Comparison of ENCODE assay signal across 31 mouse cellular contexts in genomic region chr3:101243002-101243401, GRCm38 (mm10). TPM values are rescaled to one million over a fixed set of nuclear protein-coding genes. Genes with fewer than 3 reads are reported as not detected.
"Had no signal": no experiment of that assay in that cellular context is flagged by ENCODE, and none has a peak within 500 bp of the region (broad histone marks: within the 10 kb centered on the region; RNA-seq: fewer than 3 reads in every experiment).

No protein-coding gene starts in this region.

- H3K27me3 ChIP-seq: limb, embryonic 13.5 days; liver, embryonic 12.5 days; liver, embryonic 15.5 days; lung, embryonic 15.5 days; midbrain, embryonic 12.5 days had no signal

- DNase-seq: kidney, adult 11 months; kidney, adult 8-10 months; kidney, postnatal 14 days; kidney, postnatal 4 days; layer of hippocampus, adult 9-11 months; liver; lung, adult 18-20 months; lung, postnatal 14 days; lung, postnatal 4 days; right cerebral cortex, adult 18-20 months; right cerebral cortex, postnatal 14 days; right cerebral cortex, postnatal 4 days; thymus, adult 2 months; thymus, postnatal 14 days; thymus, postnatal 4 days had no signal

- ATAC-seq: liver, embryonic 12.5 days; midbrain, embryonic 16.5 days had no signal

- H3K4me3 ChIP-seq: limb, embryonic 10.5 days; limb, embryonic 13.5 days; liver, embryonic 12.5 days; liver, embryonic 15.5 days; lung, embryonic 15.5 days; midbrain, embryonic 12.5 days; myocyte had no signal

- H3K4me2 ChIP-seq: limb, embryonic 13.5 days; liver, embryonic 12.5 days; liver, embryonic 15.5 days; lung, embryonic 15.5 days; midbrain, embryonic 12.5 days had no signal

- H3K27ac ChIP-seq: limb, embryonic 13.5 days; liver, embryonic 12.5 days; liver, embryonic 15.5 days; lung, embryonic 15.5 days; midbrain, embryonic 12.5 days; stomach, postnatal 0 days had no signal

- H3K36me3 ChIP-seq: limb, embryonic 10.5 days; limb, embryonic 13.5 days; liver, embryonic 12.5 days; liver, embryonic 15.5 days; lung, embryonic 15.5 days; midbrain, embryonic 12.5 days had no signal

- H3K9ac ChIP-seq: limb, embryonic 13.5 days; liver, embryonic 12.5 days; liver, embryonic 15.5 days; lung, embryonic 15.5 days; midbrain, embryonic 12.5 days had no signal

- H3K4me1 ChIP-seq: liver, embryonic 12.5 days; liver, embryonic 15.5 days; lung, embryonic 15.5 days; midbrain, embryonic 12.5 days had no signal

- H3K9me3 ChIP-seq: limb, embryonic 10.5 days; limb, embryonic 13.5 days; liver, embryonic 12.5 days; liver, embryonic 15.5 days; lung, embryonic 15.5 days; midbrain, embryonic 12.5 days had no signal

RNA-seq across cellular contexts. Expression of gene Cd2, which starts 44.7 kb away (rescaled TPM):
- total RNA-seq: layer of hippocampus, adult 18-20 months; layer of hippocampus, postnatal 25 days; left cerebral cortex, adult 18-20 months; left cerebral cortex, postnatal 25 days; megakaryocyte progenitor cell, adult 5-6 weeks had no signal
- polyA plus RNA-seq: limb, embryonic 10.5 days; limb, embryonic 13.5 days; liver, embryonic 12.5 days; midbrain, embryonic 12.5 days; midbrain, embryonic 16.5 days; myocyte; neural tube, embryonic 11.5 days; stomach, embryonic 14.5 days; stomach, postnatal 0 days had no signal
